Mouse (Mus musculus): Measurements from ENCODE around the gene Fbxo44. TPM values are rescaled to one million over a fixed set of nuclear protein-coding genes. Genes with fewer than 3 reads are reported as not detected.

The Fbxo44 gene
- polyA plus RNA-seq, 1 experiment from 2014 or later, result 60.8 TPM

DNA sequence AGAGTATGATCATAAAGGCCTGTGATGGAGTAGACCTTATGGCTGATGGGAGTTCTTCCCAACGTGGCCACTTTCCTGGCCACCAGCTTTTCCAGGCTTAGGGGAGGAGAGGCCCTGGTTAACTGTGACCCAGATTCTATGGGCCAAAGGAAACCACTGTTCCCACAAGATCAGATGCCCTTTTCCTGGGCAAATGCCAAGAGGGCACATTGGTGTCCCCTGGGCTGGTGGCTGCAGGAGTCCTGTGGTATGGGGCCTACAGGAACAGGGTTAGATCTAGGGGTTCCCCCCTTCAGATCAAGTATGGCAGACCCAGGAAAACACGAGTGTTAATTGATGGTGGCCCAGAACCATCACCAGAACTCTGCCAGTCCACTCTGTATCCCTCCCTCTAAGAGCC, 12.6 kb downstream of the Fbxo44 start:
- Histone ChIP-seq H3K27me3 (ENCODE audit: control insufficient read depth, insufficient read depth, low read length) (no peaks in the 10 kb centered on the region), H3K4me1 (ENCODE audit: control insufficient read depth, insufficient read depth, low read length) (peaks cover 5% of the 10 kb centered on the region; the same call in 1 of the 2 replicates), H3K4me2 (ENCODE audit: low read depth) (no peak overlapping the region), H3K27ac (ENCODE audit: low read depth, low read length) (no peak overlapping the region), H3K9ac (ENCODE audit: low read length) (no peak overlapping the region), H3K36me3 (ENCODE audit: control insufficient read depth, insufficient read depth, low read length) (peaks cover 7% of the 10 kb centered on the region), H3K9me3 (ENCODE audit: control insufficient read depth, low read length) (no peaks in the 10 kb centered on the region), H3K4me3 (ENCODE audit: low read depth, low read length) (no peak overlapping the region)
- DNase-seq (ENCODE audit: low spot score) (no peak), ATAC-seq (ENCODE audit: insufficient read depth, low FRiP score, low TSS enrichment) (no peak)
- WGBS, result 88% methylated on average over 2 of the region's 2 CpGs

DNA sequence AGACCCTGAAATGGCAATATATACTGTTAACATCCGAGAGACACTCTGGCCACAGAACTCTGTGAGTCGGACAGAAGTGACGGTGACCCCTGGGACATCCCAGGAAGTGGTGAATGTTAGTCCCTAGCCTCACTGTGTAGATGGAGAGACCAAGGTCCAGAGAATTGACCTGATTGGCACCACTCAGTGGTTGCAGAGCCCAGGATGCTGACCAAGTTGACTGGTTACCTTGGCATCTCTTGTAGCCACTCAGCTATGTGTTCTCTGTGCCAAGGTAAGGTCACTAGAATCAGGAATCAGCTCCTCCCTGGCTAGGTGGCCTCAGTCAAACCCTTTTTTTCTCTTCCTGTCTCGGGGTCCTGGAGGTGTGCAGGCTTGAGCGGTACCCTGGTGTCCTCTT, 16.6 kb downstream of the Fbxo44 start:
- Histone ChIP-seq H3K27me3 (ENCODE audit: control insufficient read depth, insufficient read depth, low read length) (no peaks in the 10 kb centered on the region), H3K4me2 (ENCODE audit: low read depth) (no peak overlapping the region), H3K9me3 (ENCODE audit: control insufficient read depth, low read length) (no peaks in the 10 kb centered on the region), H3K27ac (ENCODE audit: low read depth, low read length) (no peak overlapping the region), H3K4me3 (ENCODE audit: low read depth, low read length) (no peak overlapping the region), H3K36me3 (ENCODE audit: control insufficient read depth, insufficient read depth, low read length) (peaks cover 7% of the 10 kb centered on the region), H3K4me1 (ENCODE audit: control insufficient read depth, insufficient read depth, low read length) (peaks cover 5% of the 10 kb centered on the region; the same call in 1 of the 2 replicates), H3K9ac (ENCODE audit: low read length) (no peak overlapping the region)
- DNase-seq (ENCODE audit: low spot score) (no peak), ATAC-seq (ENCODE audit: insufficient read depth, low FRiP score, low TSS enrichment) (no peak)
- WGBS, result 93% methylated on average over 5 of the region's 5 CpGs

DNA sequence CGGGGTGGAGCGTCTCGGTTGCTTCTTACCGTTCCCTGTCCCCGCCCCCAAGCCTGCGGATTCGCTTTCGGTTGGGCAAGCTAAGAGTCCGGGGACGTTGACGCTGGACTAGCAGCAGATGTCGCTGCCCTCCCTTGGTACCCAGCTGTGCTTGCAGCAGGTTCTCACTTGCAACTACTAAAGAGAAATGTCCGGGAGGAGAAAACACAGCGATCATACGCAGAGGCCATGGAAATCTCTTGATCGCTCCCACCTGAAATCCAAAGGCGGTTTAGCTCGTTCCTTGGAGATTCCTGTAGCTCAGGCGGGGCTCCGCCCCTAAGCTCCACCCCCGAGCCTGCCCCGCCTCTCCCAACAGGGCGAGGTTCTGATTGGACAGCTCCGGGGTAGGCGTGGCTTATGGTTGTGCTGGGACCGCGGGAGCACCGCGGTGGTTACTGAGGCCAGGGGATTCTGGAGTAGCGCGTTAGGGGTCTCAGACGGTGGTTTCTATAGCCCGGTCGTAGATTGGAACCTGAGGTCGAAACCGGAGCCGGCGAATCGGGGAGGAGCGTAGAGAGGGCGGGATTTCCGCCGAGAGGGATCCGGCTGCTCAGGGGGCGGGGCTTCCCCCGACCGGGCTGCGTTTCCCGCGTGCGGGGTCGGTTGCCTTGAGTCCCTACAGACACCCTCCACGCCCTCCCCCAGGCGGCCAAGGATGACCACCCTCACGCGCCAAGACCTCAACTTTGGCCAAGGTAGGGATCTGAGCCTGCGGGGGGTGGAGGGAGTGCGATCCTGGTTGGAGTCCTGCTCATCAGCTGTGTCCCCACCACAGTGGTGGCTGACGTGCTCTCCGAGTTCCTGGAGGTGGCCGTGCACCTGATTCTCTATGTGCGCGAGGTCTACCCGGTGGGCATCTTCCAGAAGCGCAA, 19.9 kb downstream of the Fbxo44 start:
- Histone ChIP-seq H3K27ac (ENCODE audit: low read depth, low read length) (peak overlapping the region; percentile 69), H3K36me3 (ENCODE audit: control insufficient read depth, insufficient read depth, low read length) (peaks cover 4% of the 10 kb centered on the region), H3K4me1 (ENCODE audit: control insufficient read depth, insufficient read depth, low read length) (peaks cover 7% of the 10 kb centered on the region; the same call in 1 of the 2 replicates), H3K9me3 (ENCODE audit: control insufficient read depth, low read length) (no peaks in the 10 kb centered on the region), H3K4me2 (ENCODE audit: low read depth) (peak overlapping the region; percentile 60), H3K4me3 (ENCODE audit: low read depth, low read length) (peak overlapping the region; percentile 45), H3K27me3 (ENCODE audit: control insufficient read depth, insufficient read depth, low read length) (no peaks in the 10 kb centered on the region), H3K9ac (ENCODE audit: low read length) (peak overlapping the region; percentile 46)
- DNase-seq (ENCODE audit: low spot score), result peak; percentile 97
- WGBS, result under 1% methylated on average over 65 of the region's 65 CpGs
- peak; percentile 93 for ATAC-seq (ENCODE audit: insufficient read depth, low FRiP score, low TSS enrichment)

DNA sequence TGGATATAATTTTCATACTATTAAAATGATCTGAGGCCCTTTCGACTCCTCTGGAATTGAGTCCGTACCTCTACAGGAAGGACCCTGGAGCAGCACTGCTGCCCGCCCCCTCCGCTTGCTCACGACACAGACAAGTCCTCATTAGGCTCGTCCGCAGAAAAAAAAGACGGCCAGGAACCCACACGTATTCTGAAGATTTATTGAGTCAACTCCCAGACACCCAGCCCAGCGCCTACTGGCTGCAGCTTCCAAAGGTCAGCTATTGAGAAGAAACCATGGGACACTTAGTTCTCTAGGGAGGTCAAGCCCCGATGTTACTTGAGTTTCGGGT, 20.6 kb downstream of the Fbxo44 start:
- DNase-seq (ENCODE audit: low spot score) (no peak), ATAC-seq (ENCODE audit: insufficient read depth, low FRiP score, low TSS enrichment) (peak; percentile 46)
- Histone ChIP-seq H3K9ac (ENCODE audit: low read length) (peak overlapping the region; percentile 14; the same call in 1 of the 2 replicates), H3K4me3 (ENCODE audit: low read depth, low read length) (peak overlapping the region; percentile 45), H3K27ac (ENCODE audit: low read depth, low read length) (peak overlapping the region; percentile 69; the same call in 1 of the 2 replicates), H3K9me3 (ENCODE audit: control insufficient read depth, low read length) (no peaks in the 10 kb centered on the region), H3K36me3 (ENCODE audit: control insufficient read depth, insufficient read depth, low read length) (no peaks in the 10 kb centered on the region), H3K27me3 (ENCODE audit: control insufficient read depth, insufficient read depth, low read length) (no peaks in the 10 kb centered on the region), H3K4me1 (ENCODE audit: control insufficient read depth, insufficient read depth, low read length) (peaks cover 7% of the 10 kb centered on the region; the same call in 1 of the 2 replicates), H3K4me2 (ENCODE audit: low read depth) (peak overlapping the region; percentile 60)
- under 1% methylated on average over 12 of the region's 12 CpGs for WGBS

DNA sequence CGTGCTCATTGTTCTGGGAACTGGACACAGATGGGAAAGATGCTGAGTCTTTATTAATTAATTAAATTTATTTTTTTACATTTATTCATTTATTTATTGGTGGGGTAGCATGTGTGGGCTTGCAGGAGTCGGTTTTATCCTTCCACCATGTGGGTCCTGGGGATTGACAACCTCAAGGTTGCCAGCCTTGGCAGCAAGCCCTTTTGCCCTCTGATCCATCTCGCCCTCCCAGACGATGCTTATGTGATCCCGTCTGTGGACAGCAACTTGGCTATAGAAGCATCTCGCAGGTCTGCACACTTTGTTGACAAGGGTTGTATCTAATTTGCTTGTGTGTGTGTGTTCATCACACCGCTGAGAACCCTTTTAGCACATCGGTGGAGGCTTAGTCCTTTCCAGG, 22.8 kb downstream of the Fbxo44 start:
- 74% methylated on average over 8 of the region's 8 CpGs for WGBS

DNA sequence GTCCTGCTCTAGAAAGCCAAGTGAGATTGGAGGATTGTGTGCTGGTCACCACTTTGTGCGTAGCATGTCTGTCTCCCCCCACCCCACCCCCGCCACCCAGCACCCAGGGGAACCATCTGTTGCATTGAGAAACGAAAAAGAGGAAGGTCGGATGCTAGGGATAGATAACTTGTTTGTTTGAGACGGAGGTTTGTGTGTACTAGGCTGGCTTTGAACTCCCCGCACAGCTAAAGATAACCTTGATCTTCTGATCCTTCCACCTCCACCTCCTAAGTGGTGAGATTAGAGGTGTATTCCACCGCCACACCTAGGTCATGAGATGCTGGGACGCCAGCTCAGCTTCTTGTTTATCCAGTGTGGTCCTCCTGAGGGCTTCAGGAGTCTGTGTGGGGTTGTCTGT, 25.3 kb downstream of the Fbxo44 start:
- no peak for DNase-seq (ENCODE audit: low spot score)
- no peak for ATAC-seq (ENCODE audit: insufficient read depth, low FRiP score, low TSS enrichment)
- WGBS, result 88% methylated on average over 8 of the region's 8 CpGs
- Histone ChIP-seq H3K27me3 (ENCODE audit: control insufficient read depth, insufficient read depth, low read length) (peaks cover 5% of the 10 kb centered on the region; the same call in 1 of the 2 replicates), H3K27ac (ENCODE audit: low read depth, low read length) (no peak overlapping the region), H3K4me1 (ENCODE audit: control insufficient read depth, insufficient read depth, low read length) (peaks cover 13% of the 10 kb centered on the region), H3K9me3 (ENCODE audit: control insufficient read depth, low read length) (no peaks in the 10 kb centered on the region), H3K36me3 (ENCODE audit: control insufficient read depth, insufficient read depth, low read length) (no peaks in the 10 kb centered on the region), H3K4me3 (ENCODE audit: low read depth, low read length) (no peak overlapping the region), H3K9ac (ENCODE audit: low read length) (no peak overlapping the region), H3K4me2 (ENCODE audit: low read depth) (no peak overlapping the region)

More for the DNA sequence above, 22.8 kb downstream of the Fbxo44 start:
- Histone ChIP-seq H3K4me2 (ENCODE audit: low read depth) (no peak overlapping the region), H3K36me3 (ENCODE audit: control insufficient read depth, insufficient read depth, low read length) (no peaks in the 10 kb centered on the region), H3K27ac (ENCODE audit: low read depth, low read length) (no peak overlapping the region), H3K9me3 (ENCODE audit: control insufficient read depth, low read length) (no peaks in the 10 kb centered on the region), H3K4me1 (ENCODE audit: control insufficient read depth, insufficient read depth, low read length) (peaks cover 7% of the 10 kb centered on the region; the same call in 1 of the 2 replicates), H3K9ac (ENCODE audit: low read length) (no peak overlapping the region), H3K4me3 (ENCODE audit: low read depth, low read length) (no peak overlapping the region), H3K27me3 (ENCODE audit: control insufficient read depth, insufficient read depth, low read length) (no peaks in the 10 kb centered on the region)
- DNase-seq (ENCODE audit: low spot score) (no peak), ATAC-seq (ENCODE audit: insufficient read depth, low FRiP score, low TSS enrichment) (no peak)

DNA sequence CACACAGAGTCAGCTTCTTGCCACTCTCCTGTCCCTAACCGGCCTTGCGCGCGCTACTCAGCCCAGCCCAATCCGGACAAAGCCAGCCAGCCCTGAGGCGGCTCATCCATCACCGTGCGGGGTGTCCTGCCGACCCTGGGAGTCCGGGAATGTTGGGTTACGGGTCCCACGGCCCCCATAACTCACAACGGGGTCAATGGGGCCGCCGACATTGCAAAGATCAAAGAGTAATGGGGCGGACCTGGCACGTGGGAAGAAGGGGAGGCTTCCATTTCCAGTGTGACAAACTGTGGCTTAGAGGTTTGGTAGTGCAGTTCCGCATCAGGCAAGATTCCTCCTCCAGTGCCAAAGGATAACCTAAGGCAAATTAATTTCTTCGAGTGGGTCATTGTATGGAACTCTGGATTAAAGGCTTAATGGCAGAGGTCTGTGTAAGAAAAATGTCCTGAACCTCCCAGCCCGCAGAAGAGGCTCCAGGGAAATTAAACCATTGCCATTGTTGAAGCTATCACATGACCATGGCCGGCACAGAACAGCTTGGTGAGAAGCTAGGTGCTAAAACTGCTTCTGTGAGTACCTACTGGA, 28.7 kb downstream of the Fbxo44 start:
- H3K4me3 ChIP-seq (ENCODE audit: low read depth, low read length), result peak overlapping the region; percentile 63
- H3K27me3 ChIP-seq (ENCODE audit: control insufficient read depth, insufficient read depth, low read length), result peaks cover 13% of the 10 kb centered on the region; the same call in 1 of the 2 replicates
- 0 out of 2 replicates have a peak, but pooled peaks cover 2% of the 10 kb centered on the region for H3K9me3 ChIP-seq (ENCODE audit: control insufficient read depth, low read length)
- peak overlapping the region; percentile 58 for H3K9ac ChIP-seq (ENCODE audit: low read length)
- peak overlapping the region; percentile 99 for H3K27ac ChIP-seq (ENCODE audit: low read depth, low read length)
- ATAC-seq (ENCODE audit: insufficient read depth, low FRiP score, low TSS enrichment) (peak; percentile 84), DNase-seq (ENCODE audit: low spot score) (peak; percentile 88)
- under 1% methylated on average over 20 of the region's 21 CpGs for WGBS
- peak overlapping the region; percentile 92 for H3K4me2 ChIP-seq (ENCODE audit: low read depth)
- H3K4me1 ChIP-seq (ENCODE audit: control insufficient read depth, insufficient read depth, low read length), result peaks cover 14% of the 10 kb centered on the region
- no peaks in the 10 kb centered on the region for H3K36me3 ChIP-seq (ENCODE audit: control insufficient read depth, insufficient read depth, low read length)

DNA sequence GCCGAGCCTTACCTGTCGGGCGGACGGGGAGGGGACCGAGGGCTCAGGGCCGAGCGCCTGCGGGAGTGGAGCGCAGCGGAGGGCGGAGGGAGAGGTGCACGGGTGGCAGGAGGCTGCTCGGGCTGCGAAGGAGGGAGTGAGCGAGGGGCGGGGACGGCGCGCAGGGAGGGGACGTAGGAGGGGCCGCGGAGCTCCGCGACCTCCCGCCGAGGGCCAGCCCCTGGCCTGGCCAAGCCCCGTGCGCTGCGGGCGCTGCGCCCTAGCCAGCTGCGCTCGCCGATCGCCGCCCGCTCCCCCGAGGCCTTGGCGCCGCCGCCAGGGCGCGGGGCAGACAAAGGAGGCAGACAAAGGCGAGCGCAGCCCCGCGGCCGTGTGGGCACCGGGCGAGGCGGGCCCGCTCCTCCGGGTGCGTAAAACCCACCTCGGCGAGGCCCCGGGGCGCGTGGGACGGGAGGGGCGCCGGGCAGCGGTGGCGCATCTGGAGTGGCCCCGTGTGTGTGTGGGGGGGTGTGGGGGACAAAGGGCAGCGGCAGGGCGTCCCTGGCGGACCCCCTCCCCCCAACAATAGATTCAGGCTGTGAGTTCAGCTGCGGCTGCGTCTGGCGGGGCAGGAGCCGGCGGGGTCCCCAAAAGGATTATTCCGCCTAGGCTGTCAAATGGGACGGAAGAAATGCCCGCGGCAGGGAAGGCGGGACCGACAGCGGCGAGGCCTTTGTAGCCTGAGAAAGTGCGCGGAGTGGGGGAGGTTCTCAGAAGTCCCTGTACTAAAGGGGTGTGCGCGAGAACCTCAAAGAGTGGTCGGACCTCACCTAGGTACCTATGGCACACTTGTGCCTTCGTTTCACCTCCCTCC, 29.5 kb downstream of the Fbxo44 start, which contains the start of gene Draxin:
TSS of gene Draxin (minus strand) at position 138 of the 853 bp plus-strand sequence.
- Histone ChIP-seq H3K9ac (ENCODE audit: low read length) (peak within 1 kb of the TSS; percentile 98), H3K27me3 (ENCODE audit: control insufficient read depth, insufficient read depth, low read length) (peaks cover 13% of the 10 kb centered on the region; the same call in 1 of the 2 replicates), H3K4me3 (ENCODE audit: low read depth, low read length) (peak within 1 kb of the TSS; percentile 63), H3K9me3 (ENCODE audit: control insufficient read depth, low read length) (0 out of 2 replicates have a peak, but pooled peaks cover 2% of the 10 kb centered on the region), H3K27ac (ENCODE audit: low read depth, low read length) (peak within 1 kb of the TSS; percentile 99), H3K4me2 (ENCODE audit: low read depth) (peak within 1 kb of the TSS; percentile 92), H3K4me1 (ENCODE audit: control insufficient read depth, insufficient read depth, low read length) (peaks cover 14% of the 10 kb centered on the region), H3K36me3 (ENCODE audit: control insufficient read depth, insufficient read depth, low read length) (no peaks in the 10 kb centered on the region)
- ATAC-seq (ENCODE audit: insufficient read depth, low FRiP score, low TSS enrichment), result peak; percentile 77
- under 1% methylated on average over 66 of the region's 87 CpGs for WGBS
- peak; percentile 87 for DNase-seq (ENCODE audit: low spot score)
